Mouse (Mus musculus) CH12.LX (cell line): ENCODE results near the gene Ercc6.

Source experiments
- CTCF ChIP-seq, 2 experiments: IDR thresholded peaks in 1 of 2; conservative IDR thresholded peaks in 1 of 2; 2 replicates each; pipeline ENCODE4 v1.5.1; 2011 to 2012; ENCODE audit warnings: low read depth in 2 of 2, low read length in 2 of 2, improper control_type of control experiment in 1 of 2, inconsistent platforms in 1 of 2, mild to moderate bottlenecking in 1 of 2, moderate library complexity in 1 of 2
- EP300 ChIP-seq: IDR thresholded peaks from 2 replicates; pipeline ENCODE4 v1.6.1; 2011; ENCODE audit warnings: low read length, improper control_type of control experiment
- JUN ChIP-seq: IDR thresholded peaks from 2 replicates; pipeline ENCODE4 v1.6.1; 2011; ENCODE audit warnings: low read depth, mild to moderate bottlenecking, low read length, improper control_type of control experiment, moderate library complexity; ENCODE audit not compliant: insufficient read depth
- MYC ChIP-seq: IDR thresholded peaks from 2 replicates; pipeline ENCODE4 v1.6.1; 2011; ENCODE audit warnings: low read depth, mild to moderate bottlenecking, improper control_type of control experiment, low read length
- NELFE ChIP-seq: IDR thresholded peaks from 2 replicates; pipeline ENCODE4 v1.6.1; 2011; ENCODE audit warnings: low read depth, low read length, improper control_type of control experiment
- POLR2A ChIP-seq: IDR thresholded peaks from 2 replicates; pipeline ENCODE4 v1.6.1; 2011; ENCODE audit warnings: low read depth, mild to moderate bottlenecking, improper control_type of control experiment, low read length
- USF1 ChIP-seq: IDR thresholded peaks from 2 replicates; pipeline ENCODE4 v1.6.1; 2014; ENCODE audit warnings: low read depth, mild to moderate bottlenecking, inconsistent platforms, low read length, improper control_type of control experiment

DNA sequence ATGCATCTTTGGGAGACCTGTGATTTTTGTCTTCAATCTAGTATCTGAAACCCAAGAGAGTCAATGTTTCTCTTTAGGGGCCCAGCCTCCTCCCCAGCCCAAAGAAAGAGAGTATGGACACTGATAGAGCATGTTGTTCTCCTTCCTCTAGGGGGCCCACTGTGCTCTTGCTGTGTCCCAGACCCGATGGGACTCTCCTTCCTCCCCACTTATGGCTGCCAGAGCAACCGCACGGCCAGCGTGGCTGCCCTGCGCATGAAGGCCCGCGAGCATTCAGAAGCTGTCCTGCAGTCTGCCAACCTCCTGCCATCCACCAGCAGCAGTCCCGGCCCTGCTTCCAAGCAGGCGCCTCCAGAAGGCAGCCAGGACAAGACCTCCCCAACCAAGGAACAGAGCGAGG lies 115.3 kb downstream of the Ercc6 start:
- no peak for TF ChIP-seq EP300
- TF ChIP-seq POLR2A = no peak
- TF ChIP-seq JUN = no peak
- TF ChIP-seq CTCF (conservative IDR thresholded peaks at IDR 0.05 in 1 of 2, IDR thresholded peaks at IDR 0.05 in 1 of 2; ENCODE audit: low read depth in 2 of 2, low read length in 2 of 2) = peak; percentile 39 to 70; a peak in 3 of 4 replicates
- TF ChIP-seq MYC = no peak
- TF ChIP-seq NELFE = no peak
- no peak for TF ChIP-seq USF1
